Mouse (Mus musculus) bone marrow, adult 2 months (tissue): ENCODE data around the gene Scgb3a1.

Source experiments
- CTCF ChIP-seq: fragments of 200-500 bp; IDR thresholded peaks from 2 replicates; pipeline ENCODE4 v1.5.1; 2011; ENCODE audit warnings: low read length, control low read depth; ENCODE audit not compliant: control insufficient read depth, insufficient read depth
- POLR2A ChIP-seq: fragments of 200-500 bp; IDR thresholded peaks from 2 replicates; pipeline ENCODE4 v1.6.1; 2011; ENCODE audit warnings: low read depth, mild to moderate bottlenecking, control low read depth, low read length, borderline replicate concordance; ENCODE audit not compliant: control insufficient read depth

- TF ChIP-seq CTCF (peak; percentile 53), POLR2A (no peak)
These were observed 27.0 kb upstream of the Scgb3a1 start for GRCm38 (mm10) chr11:49636449-49636848.
